Mouse (Mus musculus): ENCODE measurements at regions not wholly inside any gene's neighbourhood (a gene's known extent, or its start where the extent isn't known, plus 50 kb on each side); places are given as distances from the start of the nearest gene placed in this dataset.

- Histone ChIP-seq H3K4me2 (replicated peaks) (no peak overlapping the region), H3K4me1 (replicated peaks; ENCODE audit: control insufficient read depth, insufficient read depth, low read length) (peaks cover 8% of the 10 kb centered on the region; the same call in 1 of the 2 replicates), H3K4me3 (replicated peaks; ENCODE audit: low read length) (no peak overlapping the region), H3K9me3 (ENCODE audit: control insufficient read depth, low read length) (no peaks in the 10 kb centered on the region), H3K36me3 (replicated peaks; ENCODE audit: control insufficient read depth, insufficient read depth) (no peaks in the 10 kb centered on the region), H3K9ac (no peak overlapping the region), H3K27ac (no peak overlapping the region; the same call in 1 of the 2 replicates), H3K27me3 (ENCODE audit: control insufficient read depth, insufficient read depth, low read length) (no peaks in the 10 kb centered on the region)
- WGBS = 8% methylated on average over 4 of the region's 4 CpGs
- peak; percentile 88 for ATAC-seq (ENCODE audit: low FRiP score)
- DNase-seq (ENCODE audit: low spot score) = peak; percentile 64
Measured at GRCm38 (mm10) chr19:20122475-20122874, 268.3 kb downstream of the Anxa1 start.

GRCm38 (mm10) chr19:20114237-20114636 is 276.5 kb downstream of the Anxa1 start:
- no peaks in the 10 kb centered on the region for H3K9me3 ChIP-seq (ENCODE audit: control insufficient read depth, low read length)
- no peak overlapping the region for H3K27ac ChIP-seq
- no peak overlapping the region for H3K4me3 ChIP-seq (replicated peaks; ENCODE audit: low read length)
- 97% methylated on average over 3 of the region's 3 CpGs for WGBS
- DNase-seq (ENCODE audit: low spot score) = no peak
- no peak overlapping the region for H3K4me2 ChIP-seq (replicated peaks)
- no peaks in the 10 kb centered on the region for H3K27me3 ChIP-seq (ENCODE audit: control insufficient read depth, insufficient read depth, low read length)
- no peak overlapping the region for H3K9ac ChIP-seq
- ATAC-seq (ENCODE audit: low FRiP score) = no peak
- H3K4me1 ChIP-seq (replicated peaks; ENCODE audit: control insufficient read depth, insufficient read depth, low read length) = no peaks in the 10 kb centered on the region
- H3K36me3 ChIP-seq (replicated peaks; ENCODE audit: control insufficient read depth, insufficient read depth) = no peaks in the 10 kb centered on the region
